Mouse (Mus musculus): Measurements from ENCODE around the gene Pkig. TPM values are rescaled to one million over a fixed set of nuclear protein-coding genes. Genes with fewer than 3 reads are reported as not detected.
A peak's percentile ranks its signal among the peaks of the same experiment; 100 is the strongest.

Gene Pkig
- total RNA-seq, 4 experiments from 2014 or later, result 67.0 to 98.4 (median 83.6) TPM

DNA sequence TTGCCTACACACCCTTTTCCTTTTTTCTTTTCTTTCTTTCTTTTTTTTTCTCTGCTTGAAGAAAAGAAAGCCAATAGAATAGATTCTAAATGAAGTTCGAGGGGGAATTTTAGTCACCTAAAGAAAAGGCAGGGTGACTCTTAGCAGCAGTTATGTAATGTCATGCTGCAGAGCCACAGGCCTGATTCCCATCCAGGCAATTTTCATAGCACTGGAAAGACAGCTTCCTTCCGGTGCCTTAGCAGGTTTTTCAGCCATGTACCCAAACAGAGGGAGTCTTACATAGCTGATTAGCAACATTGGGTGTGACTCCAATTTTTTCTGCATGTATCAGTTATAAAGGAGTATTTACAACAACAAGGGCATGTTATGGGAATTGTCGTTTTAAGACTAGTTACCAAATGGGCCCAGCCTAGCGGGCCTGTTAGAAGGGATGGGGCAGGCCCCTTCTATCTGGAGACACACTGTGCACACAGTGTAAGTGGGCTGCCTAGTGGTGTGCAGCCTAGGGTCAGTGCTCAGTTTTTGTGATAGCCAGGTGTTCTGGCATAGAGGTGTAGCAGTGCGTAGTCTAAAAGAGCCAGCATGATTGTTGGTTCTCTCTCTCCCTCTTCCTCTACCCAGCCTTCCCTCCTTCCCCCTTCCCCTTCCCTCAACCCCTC, 45.5 kb downstream of the Pkig start:
- DNase-seq (ENCODE audit: low spot score in 2 of 2), result no peak

DNA sequence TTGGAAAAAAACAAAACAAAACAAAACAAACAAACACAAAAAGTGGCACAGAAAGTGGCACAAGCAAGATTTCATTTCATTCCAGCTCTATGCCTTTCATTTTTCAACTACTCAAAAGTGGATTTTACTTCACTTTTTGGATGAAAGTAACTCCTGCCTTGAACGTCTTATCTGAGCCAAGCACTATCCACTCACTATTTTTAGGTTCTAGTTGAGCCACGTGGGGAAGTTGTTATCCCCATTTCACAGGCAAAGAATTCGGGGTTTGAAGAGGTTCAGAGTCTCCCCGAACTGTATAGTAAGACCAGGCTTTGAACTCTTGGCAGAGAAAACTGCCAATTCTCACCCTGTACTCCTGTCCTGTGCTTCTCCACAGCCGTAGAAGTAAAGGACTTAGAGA, 50.1 kb downstream of the Pkig start:
- DNase-seq (ENCODE audit: low spot score in 2 of 2), result no peak

DNA sequence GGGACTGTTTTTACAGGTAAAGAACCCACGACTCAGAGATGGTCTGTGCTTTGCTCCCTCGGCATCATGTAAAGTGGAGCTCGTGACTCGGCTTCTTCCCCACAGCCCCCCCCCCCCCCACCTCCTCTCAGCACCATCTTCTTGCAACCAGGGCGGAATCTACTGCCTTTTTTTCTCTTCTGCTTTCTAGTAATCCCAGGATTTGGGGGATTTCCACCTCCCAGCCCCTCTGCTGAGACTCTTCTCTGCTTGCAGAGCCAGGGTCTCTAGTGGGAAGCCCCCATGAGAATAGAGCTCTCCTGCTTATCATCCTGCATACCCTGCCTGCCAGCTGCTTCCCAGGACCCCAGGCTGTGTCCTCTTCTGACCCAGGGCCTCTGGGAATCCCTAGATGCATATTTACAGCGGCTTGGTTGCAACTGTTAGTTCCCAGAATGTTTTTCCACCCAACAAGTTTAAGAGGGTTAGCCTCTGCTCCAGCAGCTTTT, 50.6 kb downstream of the Pkig start:
- DNase-seq (ENCODE audit: low spot score in 2 of 2), result no peak

DNA sequence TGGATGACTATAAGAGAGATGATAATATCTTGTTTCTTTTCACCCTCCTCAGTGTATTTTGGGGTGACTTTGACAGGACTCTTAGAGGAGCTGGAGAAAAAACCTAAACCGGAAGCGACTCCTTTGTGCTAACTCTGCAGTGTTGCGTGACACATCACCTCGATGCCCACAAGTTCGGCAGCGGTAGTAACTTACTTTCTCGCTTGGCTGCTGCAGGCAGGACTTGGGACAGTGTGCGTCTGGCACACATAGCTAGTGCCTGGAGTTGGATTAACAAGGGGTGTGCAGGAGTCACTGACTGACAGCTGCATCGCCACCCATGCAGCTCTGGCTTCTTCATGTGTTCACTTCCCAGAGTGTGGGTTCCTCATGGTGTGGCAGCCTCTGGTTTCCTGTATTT, 51.8 kb downstream of the Pkig start:
- DNase-seq (ENCODE audit: low spot score in 2 of 2), result no peak

DNA sequence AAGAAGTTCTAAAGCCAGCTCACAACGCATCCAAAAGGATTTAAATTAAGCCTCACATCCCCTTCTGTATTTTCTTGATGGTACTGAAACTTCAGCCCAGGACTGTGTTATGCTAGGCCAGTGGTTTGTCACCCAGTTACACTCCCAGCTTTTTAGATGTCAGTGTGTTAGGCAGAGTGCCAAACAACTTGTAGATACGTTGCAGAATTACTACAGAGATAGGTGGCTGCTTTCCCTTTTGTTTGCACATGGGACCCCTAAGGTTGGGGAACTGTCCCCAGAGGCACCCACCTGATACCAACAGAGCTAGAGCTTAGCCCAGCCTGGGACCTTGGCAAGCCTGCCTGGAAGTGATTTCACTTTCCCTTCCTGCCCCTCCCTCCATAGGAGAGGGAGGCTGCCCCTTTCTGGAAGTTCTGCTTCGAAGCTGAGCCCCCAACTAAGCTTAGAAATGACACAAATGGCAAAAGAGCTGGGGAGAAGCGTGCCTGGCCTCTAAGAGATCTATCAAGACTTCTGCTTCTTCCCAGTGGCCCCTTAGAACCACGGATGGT, 52.5 kb downstream of the Pkig start:
- no peak for DNase-seq (ENCODE audit: low spot score in 2 of 2)

DNA sequence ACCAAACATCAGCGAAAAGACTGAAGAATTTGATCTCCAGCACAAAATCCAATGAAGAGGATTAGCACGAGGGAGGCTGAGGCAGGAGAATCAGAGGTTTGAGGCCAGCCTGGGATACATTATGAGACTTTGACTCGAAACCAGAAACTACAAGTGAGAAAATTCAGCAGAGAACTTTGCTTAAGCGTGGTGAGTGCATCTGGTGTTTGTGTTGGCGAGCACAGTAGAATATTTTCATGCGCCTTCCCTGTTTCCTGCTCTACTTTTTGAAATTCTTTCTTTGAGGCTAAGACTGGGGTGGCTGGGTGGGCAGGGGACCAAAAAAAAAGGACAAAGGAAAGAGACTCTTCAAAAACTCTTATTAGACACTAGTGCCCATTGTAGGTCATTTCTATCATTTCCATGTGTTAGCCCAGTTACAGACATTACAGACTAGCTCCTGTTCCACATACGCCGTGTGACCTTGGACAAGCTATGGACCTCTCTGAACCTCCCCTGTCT, 53.2 kb downstream of the Pkig start:
- no peak for DNase-seq (ENCODE audit: low spot score in 2 of 2)

DNA sequence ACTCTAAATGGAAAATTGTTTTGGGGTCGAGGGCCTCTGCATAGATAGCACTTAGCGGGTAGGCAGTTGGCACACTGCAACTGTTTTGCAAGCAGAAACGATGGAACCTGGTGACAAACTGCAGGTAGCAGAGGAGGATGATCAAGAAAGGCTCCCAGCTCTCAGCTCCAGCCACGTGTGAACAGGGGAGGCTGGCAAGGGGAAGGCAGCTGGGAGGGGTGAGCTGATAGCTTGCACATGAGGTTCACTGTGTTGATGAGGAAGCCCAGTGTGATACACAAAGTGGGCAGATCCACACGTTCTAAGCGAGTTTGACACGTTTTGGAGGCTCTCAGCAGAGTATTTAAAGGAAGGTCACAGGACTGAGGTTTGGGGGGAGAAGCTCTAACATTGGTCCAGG, 54.3 kb downstream of the Pkig start:
- DNase-seq (ENCODE audit: low spot score in 2 of 2), result no peak

DNA sequence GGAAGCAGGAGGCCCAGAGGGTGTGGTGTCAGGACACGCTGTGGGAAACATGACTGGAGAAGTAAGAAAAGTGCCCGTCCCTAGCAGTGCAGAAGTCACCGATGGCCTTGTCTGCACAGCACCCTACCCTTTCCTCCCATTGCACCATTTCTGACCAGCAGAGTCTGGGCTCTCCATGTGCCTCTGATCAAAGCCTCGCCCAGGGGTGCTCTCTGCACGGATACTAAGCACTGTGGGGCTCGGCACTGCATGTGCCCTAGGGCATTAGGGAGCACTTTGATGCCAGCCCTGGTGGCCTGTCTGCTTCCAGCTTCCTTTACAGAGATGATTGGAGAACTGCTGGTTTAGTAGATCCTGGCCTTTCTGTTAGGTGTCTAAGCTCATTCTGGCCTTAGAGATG, 54.7 kb downstream of the Pkig start:
- no peak for DNase-seq (ENCODE audit: low spot score in 2 of 2)

DNA sequence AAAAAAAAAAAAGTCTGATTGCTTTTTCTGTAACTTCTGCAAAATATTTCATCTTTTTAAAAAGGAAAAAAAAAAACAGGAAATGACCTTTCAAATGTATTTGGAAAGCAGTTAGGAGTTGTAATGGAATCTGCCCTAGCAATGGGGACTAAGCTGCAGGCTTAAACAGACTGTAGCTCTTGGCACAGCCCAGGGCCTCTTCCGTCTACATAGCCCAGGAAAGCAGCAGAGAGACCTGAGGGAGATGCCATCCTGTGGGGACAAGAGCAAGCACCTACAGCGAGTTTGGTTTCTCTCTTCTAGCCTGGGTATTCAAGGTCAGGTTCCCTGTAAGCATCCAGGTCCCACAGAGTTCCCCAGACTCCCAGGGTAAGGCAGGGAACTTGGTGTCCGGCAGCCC, 55.2 kb downstream of the Pkig start:
- no peak for DNase-seq (ENCODE audit: low spot score in 2 of 2)

DNA sequence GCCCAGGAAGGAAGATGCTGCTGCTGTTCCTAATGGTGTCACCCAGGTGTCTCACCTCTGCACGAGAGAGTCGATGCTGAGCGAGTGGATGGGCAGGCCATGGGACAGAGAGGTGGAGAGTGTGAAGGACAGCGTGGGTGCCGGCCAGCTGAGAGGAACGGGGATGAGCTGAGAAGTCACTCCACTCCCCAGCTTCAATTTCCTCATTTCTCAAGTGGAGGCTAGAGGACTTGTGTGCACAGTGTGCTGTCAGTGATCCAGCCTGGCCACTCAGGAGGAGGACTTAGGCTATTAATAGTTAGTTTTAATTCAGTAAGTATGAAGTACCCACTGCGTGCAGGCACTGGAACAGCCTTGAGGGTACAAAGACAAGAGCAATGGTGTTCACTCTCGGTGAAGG, 58.3 kb downstream of the Pkig start:
- no peak for DNase-seq (ENCODE audit: low spot score in 2 of 2)

DNA sequence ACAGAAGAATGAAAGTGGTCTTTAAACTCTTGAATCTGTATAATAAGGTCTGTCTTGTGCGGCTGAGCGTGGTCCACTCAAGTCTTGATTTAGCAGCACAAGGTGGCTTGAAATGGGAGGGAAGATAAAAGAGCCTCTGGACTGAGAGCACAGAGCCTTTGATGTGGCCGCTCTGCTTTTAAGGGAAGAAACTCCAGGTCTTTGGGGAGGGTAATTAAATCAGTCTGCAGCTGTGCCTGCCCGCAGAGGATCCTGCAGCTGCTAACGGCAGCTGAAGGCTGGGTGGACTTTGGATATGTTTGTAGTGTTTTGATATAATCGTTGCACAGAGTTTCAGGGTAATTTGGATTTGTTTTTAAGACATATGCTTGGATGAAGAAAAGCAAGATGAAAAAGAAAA, 58.7 kb downstream of the Pkig start:
- no peak for DNase-seq (ENCODE audit: low spot score in 2 of 2)

DNA sequence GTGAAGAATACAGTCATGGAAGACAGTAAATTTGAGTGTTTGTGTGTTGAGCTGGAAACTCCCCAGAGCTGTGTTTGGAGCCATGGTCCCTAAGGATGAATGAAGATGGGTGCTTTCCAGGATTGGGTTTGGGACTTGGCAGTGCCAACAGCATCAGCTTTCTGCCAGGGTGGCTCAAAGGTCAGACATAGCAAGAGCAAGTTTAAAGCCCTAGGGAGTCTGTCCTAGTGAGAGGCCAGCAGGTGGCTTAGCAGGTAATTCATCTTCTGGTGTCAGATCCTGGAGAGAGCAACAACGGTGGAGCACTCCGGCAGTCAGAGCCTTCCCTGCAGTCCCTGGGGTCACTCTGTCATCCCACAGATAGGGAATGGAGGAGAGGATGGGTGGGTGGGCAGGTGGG, 60.3 kb downstream of the Pkig start:
- no peak for DNase-seq (ENCODE audit: low spot score in 2 of 2)

DNA sequence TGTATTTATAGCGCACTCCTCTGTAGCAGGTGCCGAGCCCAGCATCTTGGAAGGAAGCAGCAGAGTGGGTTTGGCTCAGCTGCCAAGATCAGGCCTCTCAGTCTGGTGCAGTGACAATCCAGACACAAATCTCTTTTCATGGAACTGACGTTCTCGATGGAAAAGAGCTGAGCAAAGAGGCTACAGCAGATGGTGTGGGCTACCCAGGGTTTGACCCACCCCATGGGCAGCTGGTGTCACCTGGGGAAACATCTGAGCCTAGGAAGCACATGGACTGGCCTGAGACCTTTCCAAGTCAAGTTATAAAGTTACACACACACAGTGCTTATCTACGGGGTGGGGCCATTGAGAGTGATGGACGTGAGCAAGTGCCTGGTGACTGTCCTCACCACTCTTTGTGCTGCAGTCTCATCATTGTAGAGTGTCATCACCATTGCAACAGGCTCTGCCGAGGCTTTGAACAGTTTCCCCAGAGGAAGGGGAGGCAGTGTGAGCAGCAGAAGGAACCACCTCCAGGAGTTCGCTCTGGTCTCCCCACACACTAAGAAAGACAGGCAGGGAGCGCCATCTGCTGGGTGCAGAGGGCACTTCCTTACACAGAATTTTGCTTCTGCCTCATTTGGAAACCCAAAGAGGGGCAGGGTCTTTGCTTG, 60.9 kb downstream of the Pkig start:
- DNase-seq (ENCODE audit: low spot score in 2 of 2), result peak; percentile 71 to 80

DNA sequence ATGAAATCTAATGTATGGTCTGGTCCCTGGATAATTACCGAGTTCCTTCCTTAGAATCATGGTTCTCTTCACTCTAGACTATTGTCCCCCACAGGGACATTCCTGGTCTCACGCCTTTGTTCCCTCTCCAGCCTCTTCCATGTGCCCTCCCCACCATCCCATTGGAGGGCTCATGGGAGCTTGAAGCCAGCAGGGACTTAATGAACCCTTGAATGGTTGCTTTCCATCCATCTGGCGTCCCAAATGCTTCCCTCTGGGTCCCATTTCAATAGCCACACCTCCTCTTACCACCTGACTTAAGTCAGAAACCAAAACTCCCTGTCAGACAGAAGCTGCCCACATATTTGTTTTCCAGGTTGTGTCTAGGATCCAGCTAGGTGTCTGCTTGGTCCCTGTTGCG, 61.4 kb downstream of the Pkig start:
- DNase-seq (ENCODE audit: low spot score in 2 of 2), result no peak

DNA sequence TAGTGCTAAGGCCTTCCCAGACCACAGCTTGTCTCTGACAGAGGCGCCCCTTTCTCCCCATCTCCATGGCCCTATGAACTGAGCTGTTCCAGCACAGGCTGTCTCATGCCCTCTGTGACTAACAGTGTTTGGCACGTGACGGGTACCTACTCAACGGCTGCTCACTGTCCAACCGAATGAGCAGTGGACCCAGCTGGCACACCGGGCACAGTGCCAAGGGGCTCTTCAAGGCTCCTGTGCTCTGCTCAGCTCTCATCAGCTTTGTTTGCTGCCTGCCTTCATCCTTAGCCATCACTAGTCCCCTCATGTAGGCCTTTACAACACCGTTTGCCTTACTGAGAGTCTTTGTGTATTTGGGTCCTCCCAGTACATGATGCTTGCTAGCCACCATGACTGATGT, 64.4 kb downstream of the Pkig start:
- peak; percentile 73 to 81 for DNase-seq (ENCODE audit: low spot score in 2 of 2)

DNA sequence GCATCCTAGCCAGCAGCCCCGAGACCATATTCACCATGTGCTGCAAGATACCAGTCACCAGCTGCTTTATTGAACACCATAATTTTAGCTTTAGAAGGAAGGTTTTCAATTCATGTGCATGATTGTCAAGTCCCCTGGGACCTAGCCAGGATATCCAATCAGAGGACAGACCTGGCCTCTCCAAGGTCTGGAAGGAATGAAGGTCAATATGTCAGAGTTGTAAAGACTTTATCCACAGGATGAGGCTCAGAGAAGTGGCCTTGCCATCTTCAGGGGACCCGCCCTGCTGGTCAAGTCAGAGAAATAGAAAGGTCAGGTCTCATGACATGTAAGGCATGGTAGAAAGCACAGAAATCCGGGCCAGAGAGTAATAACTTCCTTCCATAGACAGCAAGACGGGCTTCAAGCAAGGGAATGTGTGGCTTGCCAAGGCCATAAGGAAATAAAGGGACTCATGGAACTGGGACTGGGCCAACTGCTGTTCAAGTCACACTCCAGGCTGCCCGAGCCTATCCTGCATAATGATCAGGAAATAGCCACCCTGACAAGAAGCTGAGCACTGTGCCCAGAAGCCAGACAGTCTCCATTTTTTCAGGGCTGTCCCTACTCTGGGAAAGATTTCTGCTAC, 68.7 kb downstream of the Pkig start:
- no peak for DNase-seq (ENCODE audit: low spot score in 2 of 2)

DNA sequence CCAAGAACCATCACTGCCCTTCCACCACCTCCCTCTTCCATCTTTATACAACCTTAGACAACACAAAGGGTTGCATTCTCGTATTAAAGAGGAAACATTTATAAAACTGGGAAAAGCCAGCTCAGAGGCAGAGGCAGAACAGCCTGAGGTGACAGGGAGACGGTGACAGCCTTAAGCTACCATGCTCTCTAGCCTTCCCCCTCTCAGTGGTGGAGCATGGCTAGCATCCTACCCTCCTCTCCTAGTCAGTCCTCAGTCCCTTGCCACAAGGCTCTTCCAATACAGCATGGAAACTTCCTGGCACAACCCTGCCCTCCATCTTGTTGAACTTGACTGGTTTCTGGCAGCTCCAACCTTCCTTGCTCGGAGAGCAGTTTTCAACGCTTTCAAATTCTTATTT, 70.1 kb downstream of the Pkig start:
- no peak for DNase-seq (ENCODE audit: low spot score in 2 of 2)

DNA sequence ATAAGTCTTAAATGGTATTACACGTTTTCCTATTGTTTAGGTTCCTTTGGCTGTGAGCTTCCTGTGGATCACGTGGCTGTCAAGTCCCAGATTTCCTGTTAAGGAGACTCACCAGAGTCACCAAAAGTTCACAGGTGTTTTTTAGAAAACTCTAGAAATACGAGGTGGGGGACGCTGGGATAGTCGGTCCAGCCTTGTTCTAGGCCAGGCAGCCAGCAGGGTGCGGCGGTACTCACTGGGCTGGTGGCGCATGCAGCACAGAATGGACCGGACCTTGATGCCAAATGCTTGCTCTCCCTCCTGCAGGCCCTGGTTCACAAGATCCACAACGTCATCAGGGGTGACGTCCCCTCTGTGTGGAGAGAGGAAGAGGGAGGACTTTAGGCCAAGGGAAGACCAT, 73.8 kb downstream of the Pkig start:
- no peak for DNase-seq (ENCODE audit: low spot score in 2 of 2)

DNA sequence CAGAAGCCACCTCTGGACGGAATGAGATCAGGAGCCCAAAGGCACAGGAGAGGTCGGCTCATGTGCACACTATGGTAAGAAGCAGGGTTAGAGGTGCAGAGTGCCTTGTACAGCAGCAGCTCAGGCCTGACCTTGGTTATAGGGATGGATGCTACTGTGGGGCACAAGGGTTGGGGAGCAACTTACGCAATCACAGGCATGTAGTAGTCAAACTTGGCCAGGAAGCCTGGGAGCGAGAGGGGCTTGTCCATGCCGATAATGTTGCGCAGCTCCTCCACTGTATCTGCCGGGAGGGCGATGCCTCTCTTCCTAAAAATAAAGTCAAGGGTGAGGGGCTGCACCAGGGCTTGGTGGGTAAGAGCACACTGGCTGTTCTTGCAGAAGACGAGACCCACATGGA, 77.0 kb downstream of the Pkig start:
- no peak for DNase-seq (ENCODE audit: low spot score in 2 of 2)

DNA sequence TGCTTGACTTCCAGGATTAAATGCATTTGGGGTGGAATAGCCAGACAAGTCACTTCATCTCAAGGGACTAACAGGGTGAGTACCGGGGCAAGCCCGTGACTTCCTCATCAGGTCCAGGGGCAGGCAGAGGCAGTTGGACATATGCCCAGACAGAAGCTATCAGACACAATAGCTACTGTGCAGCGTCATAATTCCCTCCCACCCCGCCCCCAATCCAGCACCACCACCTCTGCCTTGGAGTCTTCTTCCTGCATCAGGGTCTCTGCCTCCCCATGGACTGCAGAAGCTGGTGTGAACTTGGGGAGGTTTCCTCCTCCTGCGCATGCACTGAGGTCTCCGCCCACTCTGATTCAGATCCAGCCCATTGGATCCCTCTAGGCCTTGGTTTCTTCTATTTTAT, 77.8 kb downstream of the Pkig start:
- DNase-seq (ENCODE audit: low spot score in 2 of 2), result no peak

DNA sequence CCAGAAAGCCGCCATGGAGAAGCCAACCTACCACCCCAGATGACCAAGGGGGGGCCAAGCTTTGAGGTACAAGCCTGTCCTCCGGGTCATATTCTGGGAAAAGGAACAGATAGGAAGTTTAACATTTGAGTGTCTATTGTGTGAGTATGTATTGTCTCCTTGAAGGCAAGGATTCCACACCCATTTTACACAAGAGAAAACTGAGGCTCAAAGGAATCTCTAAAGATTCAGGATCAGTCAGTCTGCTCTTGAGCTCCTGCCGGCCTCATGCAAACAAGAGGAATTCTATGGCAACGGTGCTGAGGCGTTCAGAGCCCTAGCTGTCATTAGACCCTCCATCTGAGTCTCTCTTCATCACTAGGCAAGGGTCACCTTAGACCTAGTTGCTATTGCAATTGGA, 84.5 kb downstream of the Pkig start:
- no peak for DNase-seq (ENCODE audit: low spot score in 2 of 2)

DNA sequence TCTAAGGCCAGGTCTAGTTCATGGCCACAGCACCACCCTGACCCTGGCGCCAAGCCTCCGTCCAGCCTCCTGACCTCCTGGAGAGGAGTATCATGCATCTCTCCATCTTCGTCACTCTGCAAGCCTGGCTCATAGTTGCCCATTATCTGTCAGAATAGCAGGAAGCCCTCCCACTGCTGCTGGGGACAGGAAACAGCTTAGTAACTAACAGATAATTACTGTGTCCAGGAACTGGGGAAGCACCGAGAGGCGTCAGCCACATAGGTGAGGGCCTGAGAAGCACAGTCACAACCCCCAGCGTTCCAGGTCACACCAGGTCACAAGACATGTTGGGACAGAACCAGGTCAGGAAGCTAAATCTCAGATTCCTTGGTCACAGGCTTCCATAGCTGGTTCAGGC, 85.2 kb downstream of the Pkig start:
- no peak for DNase-seq (ENCODE audit: low spot score in 2 of 2)

Measured in layer of hippocampus, adult 8-10 months (tissue).